Mouse (Mus musculus): ENCODE results near the gene Kcnc3. TPM values are rescaled to one million over a fixed set of nuclear protein-coding genes. Genes with fewer than 3 reads are reported as not detected.
A peak's percentile ranks its signal among the peaks of the same experiment; 100 is the strongest.

Gene Kcnc3
- polyA plus RNA-seq, 1 experiment from 2014 or later, result 0.86 TPM

DNA sequence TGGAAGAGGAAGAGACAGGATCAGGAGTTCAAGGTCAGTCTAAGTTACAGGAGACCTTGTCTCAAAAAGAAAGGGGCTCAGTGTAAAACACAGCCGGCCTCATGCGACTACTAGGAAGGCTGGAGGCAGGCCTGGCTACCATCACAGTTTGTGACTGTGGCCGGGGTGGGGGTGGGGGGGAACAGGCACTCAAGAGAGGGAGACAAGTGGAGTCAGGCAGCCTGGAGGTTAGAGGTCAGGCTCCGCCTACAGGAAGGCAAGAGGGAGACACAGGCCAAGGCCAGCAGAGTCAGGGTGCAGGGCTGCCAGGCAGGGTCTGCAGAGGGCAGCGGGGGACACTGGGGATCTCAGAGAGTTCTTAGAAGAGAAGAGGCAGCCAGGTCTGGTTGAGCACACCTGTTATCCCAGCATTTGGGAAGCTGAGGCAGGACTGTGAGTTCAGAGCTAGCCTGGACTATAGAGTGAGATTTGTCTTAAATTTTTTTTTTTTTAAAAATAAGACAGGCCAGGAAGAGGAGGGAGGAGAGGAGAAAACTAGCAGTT lies 6.6 kb downstream of the Kcnc3 start:
- no peaks in the 10 kb centered on the region for H3K36me3 ChIP-seq (ENCODE audit: control insufficient read depth, insufficient read depth, low read length)
- H3K9me3 ChIP-seq (ENCODE audit: control insufficient read depth, low read length), result no peaks in the 10 kb centered on the region
- no peak overlapping the region for H3K4me3 ChIP-seq (ENCODE audit: low read depth, low read length)
- peaks cover 19% of the 10 kb centered on the region for H3K27me3 ChIP-seq (ENCODE audit: control insufficient read depth, insufficient read depth, low read length)
- no peak overlapping the region for H3K27ac ChIP-seq (ENCODE audit: low read depth, low read length)
- peaks cover 16% of the 10 kb centered on the region for H3K4me1 ChIP-seq (ENCODE audit: control insufficient read depth, insufficient read depth, low read length)
- ATAC-seq (ENCODE audit: low FRiP score) (no peak), DNase-seq (ENCODE audit: low spot score, missing footprints) (peak; percentile 53)
- no peak overlapping the region for H3K4me2 ChIP-seq
- 65% methylated on average over 5 of the region's 5 CpGs for WGBS
- no peak overlapping the region for H3K9ac ChIP-seq (ENCODE audit: low read length)

- WGBS, result 84% methylated on average over 4 of the region's 4 CpGs
- DNase-seq (ENCODE audit: low spot score, missing footprints) (peak; percentile 67), ATAC-seq (ENCODE audit: low FRiP score) (no peak)
- H3K4me1 ChIP-seq (ENCODE audit: control insufficient read depth, insufficient read depth, low read length), result peaks cover 21% of the 10 kb centered on the region
- H3K4me3 ChIP-seq (ENCODE audit: low read depth, low read length), result no peak overlapping the region
- H3K9me3 ChIP-seq (ENCODE audit: control insufficient read depth, low read length), result no peaks in the 10 kb centered on the region
- H3K27me3 ChIP-seq (ENCODE audit: control insufficient read depth, insufficient read depth, low read length), result peaks cover 16% of the 10 kb centered on the region
- H3K36me3 ChIP-seq (ENCODE audit: control insufficient read depth, insufficient read depth, low read length), result no peaks in the 10 kb centered on the region
- H3K9ac ChIP-seq (ENCODE audit: low read length), result no peak overlapping the region
- H3K27ac ChIP-seq (ENCODE audit: low read depth, low read length), result no peak overlapping the region
- no peak overlapping the region for H3K4me2 ChIP-seq
Measured at GRCm38 (mm10) chr7:44597666-44598065, 7.2 kb downstream of the Kcnc3 start.

- peaks cover 12% of the 10 kb centered on the region for H3K27me3 ChIP-seq (ENCODE audit: control insufficient read depth, insufficient read depth, low read length)
- DNase-seq (ENCODE audit: low spot score, missing footprints), result no peak
- no peak overlapping the region for H3K9ac ChIP-seq (ENCODE audit: low read length)
- ATAC-seq (ENCODE audit: low FRiP score), result no peak
- H3K4me1 ChIP-seq (ENCODE audit: control insufficient read depth, insufficient read depth, low read length), result peaks cover 22% of the 10 kb centered on the region
- H3K27ac ChIP-seq (ENCODE audit: low read depth, low read length), result no peak overlapping the region
- H3K9me3 ChIP-seq (ENCODE audit: control insufficient read depth, low read length), result no peaks in the 10 kb centered on the region
- H3K36me3 ChIP-seq (ENCODE audit: control insufficient read depth, insufficient read depth, low read length), result no peaks in the 10 kb centered on the region
- H3K4me3 ChIP-seq (ENCODE audit: low read depth, low read length), result no peak overlapping the region
- H3K4me2 ChIP-seq, result no peak overlapping the region
- WGBS, result 84% methylated on average over 11 of the region's 12 CpGs
Measured at GRCm38 (mm10) chr7:44598336-44598735, 7.9 kb downstream of the Kcnc3 start.

DNA sequence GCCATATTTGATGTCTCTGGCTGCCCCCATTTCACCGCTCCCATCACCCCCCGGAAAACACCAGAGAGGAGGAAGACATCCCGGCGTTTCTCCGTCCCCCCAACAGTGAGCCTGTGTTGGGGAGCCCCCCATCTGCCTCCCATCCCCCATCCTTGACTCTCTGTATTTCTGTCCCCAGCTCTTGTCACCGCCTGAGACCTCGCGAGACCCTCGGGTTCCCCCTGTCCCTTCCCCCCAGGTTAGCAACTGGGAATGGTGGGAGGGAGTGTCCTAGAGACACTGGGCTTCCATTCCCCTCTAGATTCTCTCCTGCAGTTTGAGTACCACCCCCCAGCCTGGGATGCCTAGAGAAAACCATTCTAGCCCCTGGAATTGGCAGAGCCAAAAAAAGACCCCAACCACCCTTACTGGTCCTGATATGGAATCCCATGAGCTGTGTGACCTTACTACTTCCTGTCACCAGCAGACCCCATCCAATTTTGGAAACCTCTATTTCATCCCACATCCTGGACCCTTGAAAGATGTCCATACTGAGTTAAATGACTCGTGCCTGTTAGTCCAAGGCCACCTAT lies 10.3 kb downstream of the Kcnc3 start:
- 82% methylated on average over 10 of the region's 10 CpGs for WGBS
- H3K4me2 ChIP-seq, result no peak overlapping the region

DNA sequence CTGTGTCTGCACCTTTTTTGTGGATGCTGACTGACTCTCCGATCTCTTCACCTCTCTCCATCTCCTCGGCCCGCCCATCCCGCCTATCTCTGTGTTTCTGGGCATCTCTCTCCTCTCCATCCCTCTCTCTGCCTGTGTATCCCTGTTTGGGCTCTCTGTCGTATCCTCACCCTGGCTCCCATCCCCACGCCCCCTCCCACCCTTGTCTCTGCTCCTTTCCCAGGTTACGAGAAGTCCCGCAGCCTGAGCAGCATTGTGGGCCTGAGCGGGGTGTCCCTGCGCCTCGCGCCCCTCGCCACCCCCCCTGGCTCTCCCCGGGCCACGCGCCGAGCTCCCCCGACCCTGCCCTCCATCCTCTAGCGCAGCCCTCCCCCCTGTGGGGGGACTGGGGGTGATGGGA lies 11.2 kb downstream of the Kcnc3 start:
- 16% methylated on average over 19 of the region's 19 CpGs for WGBS
- Histone ChIP-seq H3K9ac (ENCODE audit: low read length) (peak overlapping the region; percentile 47; the same call in 1 of the 2 replicates), H3K9me3 (ENCODE audit: control insufficient read depth, low read length) (no peaks in the 10 kb centered on the region), H3K27me3 (ENCODE audit: control insufficient read depth, insufficient read depth, low read length) (peaks cover 22% of the 10 kb centered on the region), H3K36me3 (ENCODE audit: control insufficient read depth, insufficient read depth, low read length) (no peaks in the 10 kb centered on the region), H3K4me2 (peak overlapping the region; percentile 20), H3K27ac (ENCODE audit: low read depth, low read length) (no peak overlapping the region), H3K4me3 (ENCODE audit: low read depth, low read length) (no peak overlapping the region), H3K4me1 (ENCODE audit: control insufficient read depth, insufficient read depth, low read length) (peaks cover 26% of the 10 kb centered on the region)
- DNase-seq (ENCODE audit: low spot score, missing footprints) (peak; percentile 81), ATAC-seq (ENCODE audit: low FRiP score) (no peak)

More for the DNA sequence above, 10.3 kb downstream of the Kcnc3 start:
- Histone ChIP-seq H3K9me3 (ENCODE audit: control insufficient read depth, low read length) (no peaks in the 10 kb centered on the region), H3K4me3 (ENCODE audit: low read depth, low read length) (no peak overlapping the region), H3K9ac (ENCODE audit: low read length) (no peak overlapping the region), H3K27me3 (ENCODE audit: control insufficient read depth, insufficient read depth, low read length) (peaks cover 14% of the 10 kb centered on the region), H3K36me3 (ENCODE audit: control insufficient read depth, insufficient read depth, low read length) (no peaks in the 10 kb centered on the region), H3K4me1 (ENCODE audit: control insufficient read depth, insufficient read depth, low read length) (peaks cover 26% of the 10 kb centered on the region), H3K27ac (ENCODE audit: low read depth, low read length) (no peak overlapping the region)
- ATAC-seq (ENCODE audit: low FRiP score) (no peak), DNase-seq (ENCODE audit: low spot score, missing footprints) (peak; percentile 53)

DNA sequence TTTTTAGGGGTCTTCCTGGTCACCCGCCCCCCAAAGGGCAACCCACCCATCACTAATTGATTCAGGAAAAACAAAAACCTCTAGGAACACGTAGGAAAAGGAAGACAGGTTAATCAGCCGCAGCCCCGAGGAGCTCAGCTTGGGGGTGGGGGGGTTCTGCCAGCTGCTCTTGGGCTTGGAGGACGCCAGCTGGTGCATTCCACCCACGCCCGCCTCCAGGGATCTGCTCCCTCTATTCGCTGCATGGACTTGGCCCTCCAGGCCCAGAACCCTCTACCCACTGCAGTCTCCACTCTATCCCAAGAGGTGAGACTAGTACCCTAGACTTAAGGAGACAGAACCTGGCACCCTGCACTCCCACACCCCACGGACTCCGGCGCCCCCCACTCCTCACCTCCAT lies 12.0 kb downstream of the Kcnc3 start:
- Histone ChIP-seq H3K4me3 (ENCODE audit: low read depth, low read length) (no peak overlapping the region), H3K4me1 (ENCODE audit: control insufficient read depth, insufficient read depth, low read length) (peaks cover 26% of the 10 kb centered on the region), H3K4me2 (peak overlapping the region; percentile 3; the same call in 1 of the 2 replicates), H3K27ac (ENCODE audit: low read depth, low read length) (no peak overlapping the region), H3K36me3 (ENCODE audit: control insufficient read depth, insufficient read depth, low read length) (no peaks in the 10 kb centered on the region), H3K27me3 (ENCODE audit: control insufficient read depth, insufficient read depth, low read length) (peaks cover 26% of the 10 kb centered on the region), H3K9me3 (ENCODE audit: control insufficient read depth, low read length) (no peaks in the 10 kb centered on the region), H3K9ac (ENCODE audit: low read length) (no peak overlapping the region; the same call in 1 of the 2 replicates)
- 14% methylated on average over 11 of the region's 11 CpGs for WGBS
- DNase-seq (ENCODE audit: low spot score, missing footprints) (peak; percentile 87), ATAC-seq (ENCODE audit: low FRiP score) (peak; percentile 33)

DNA sequence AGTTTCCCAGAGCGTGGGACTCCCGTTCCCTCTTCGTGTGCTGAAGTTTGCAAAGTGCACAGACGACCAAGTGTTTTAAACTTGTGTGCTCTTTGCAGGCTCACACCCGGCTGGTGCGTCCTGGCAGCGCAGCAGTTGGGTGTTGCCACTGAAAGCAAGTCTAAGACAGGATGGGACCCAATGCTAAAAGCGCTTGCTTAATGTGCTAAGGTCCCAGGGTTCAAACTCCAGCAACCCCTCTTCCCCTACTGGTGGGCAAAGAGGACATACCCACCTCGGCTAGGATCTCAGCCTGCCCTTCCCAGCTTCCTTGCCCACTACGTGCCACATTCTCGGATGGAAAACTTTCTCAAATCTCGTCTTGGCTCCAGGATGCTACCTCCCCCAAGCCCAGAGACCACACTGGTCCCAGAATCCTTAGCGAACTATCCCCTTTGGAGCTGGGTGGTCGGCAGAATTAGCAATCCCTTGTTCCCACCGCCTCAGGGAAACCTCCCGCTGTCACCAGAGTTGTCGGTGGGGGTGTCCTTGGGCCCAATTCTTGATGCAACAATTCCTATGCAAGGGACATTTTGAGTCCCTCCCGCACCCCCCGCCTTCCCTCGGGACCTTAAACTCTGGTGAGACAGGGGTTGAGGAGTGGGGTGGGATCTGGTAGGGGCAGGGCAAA lies 12.9 kb downstream of the Kcnc3 start:
- Histone ChIP-seq H3K27ac (ENCODE audit: low read depth, low read length) (no peak overlapping the region; the same call in 1 of the 2 replicates), H3K4me3 (ENCODE audit: low read depth, low read length) (peak overlapping the region; percentile 24; the same call in 1 of the 2 replicates), H3K4me1 (ENCODE audit: control insufficient read depth, insufficient read depth, low read length) (peaks cover 26% of the 10 kb centered on the region), H3K9ac (ENCODE audit: low read length) (peak overlapping the region; percentile 37; the same call in 1 of the 2 replicates), H3K36me3 (ENCODE audit: control insufficient read depth, insufficient read depth, low read length) (no peaks in the 10 kb centered on the region), H3K4me2 (peak overlapping the region; percentile 42), H3K9me3 (ENCODE audit: control insufficient read depth, low read length) (no peaks in the 10 kb centered on the region), H3K27me3 (ENCODE audit: control insufficient read depth, insufficient read depth, low read length) (peaks cover 26% of the 10 kb centered on the region)
- ATAC-seq (ENCODE audit: low FRiP score) (no peak), DNase-seq (ENCODE audit: low spot score, missing footprints) (peak; percentile 90)
- 2% methylated on average over 20 of the region's 20 CpGs for WGBS

GRCm38 (mm10) chr7:44604139-44604606 lies 13.7 kb downstream of the Kcnc3 start:
- H3K9ac ChIP-seq (ENCODE audit: low read length), result peak overlapping the region; percentile 37
- peak; percentile 96 for DNase-seq (ENCODE audit: low spot score, missing footprints)

DNA sequence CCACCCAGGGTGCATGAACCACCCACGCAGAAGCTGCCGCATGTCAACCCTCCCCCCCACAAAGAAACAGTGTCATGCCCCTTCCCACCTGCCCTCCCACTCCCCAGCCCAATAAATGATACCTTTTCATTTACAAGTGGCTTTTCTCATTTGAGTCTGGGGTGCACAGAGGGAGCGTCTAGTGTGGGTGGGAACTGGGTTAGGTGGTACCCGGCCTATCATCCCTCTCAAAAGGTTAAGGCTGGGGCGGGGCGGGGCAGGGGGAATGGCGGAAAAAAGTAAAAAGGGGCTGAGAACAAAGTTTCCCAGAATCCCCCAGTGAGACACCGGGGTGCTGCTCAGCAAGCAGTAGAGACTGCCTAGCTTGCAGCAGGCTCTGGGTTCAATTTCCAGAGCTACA lies 14.2 kb downstream of the Kcnc3 start:
- Histone ChIP-seq H3K9ac (ENCODE audit: low read length) (peak overlapping the region; percentile 37; the same call in 1 of the 2 replicates), H3K27ac (ENCODE audit: low read depth, low read length) (no peak overlapping the region), H3K4me2 (peak overlapping the region; percentile 42), H3K36me3 (ENCODE audit: control insufficient read depth, insufficient read depth, low read length) (no peaks in the 10 kb centered on the region), H3K4me1 (ENCODE audit: control insufficient read depth, insufficient read depth, low read length) (peaks cover 26% of the 10 kb centered on the region), H3K27me3 (ENCODE audit: control insufficient read depth, insufficient read depth, low read length) (peaks cover 26% of the 10 kb centered on the region), H3K9me3 (ENCODE audit: control insufficient read depth, low read length) (no peaks in the 10 kb centered on the region), H3K4me3 (ENCODE audit: low read depth, low read length) (peak overlapping the region; percentile 24)
- 0% methylated on average over 8 of the region's 8 CpGs for WGBS
- ATAC-seq (ENCODE audit: low FRiP score) (peak; percentile 36), DNase-seq (ENCODE audit: low spot score, missing footprints) (no peak)

More at GRCm38 (mm10) chr7:44604139-44604606, 13.7 kb downstream of the Kcnc3 start:
- H3K9me3 ChIP-seq (ENCODE audit: control insufficient read depth, low read length), result no peaks in the 10 kb centered on the region
- peaks cover 26% of the 10 kb centered on the region for H3K27me3 ChIP-seq (ENCODE audit: control insufficient read depth, insufficient read depth, low read length)
- peak; percentile 84 for ATAC-seq (ENCODE audit: low FRiP score)
- 3% methylated on average over 24 of the region's 25 CpGs for WGBS
- peak overlapping the region; percentile 24 for H3K4me3 ChIP-seq (ENCODE audit: low read depth, low read length)
- H3K27ac ChIP-seq (ENCODE audit: low read depth, low read length), result no peak overlapping the region
- H3K4me2 ChIP-seq, result peak overlapping the region; percentile 42
- H3K36me3 ChIP-seq (ENCODE audit: control insufficient read depth, insufficient read depth, low read length), result no peaks in the 10 kb centered on the region
- peaks cover 26% of the 10 kb centered on the region for H3K4me1 ChIP-seq (ENCODE audit: control insufficient read depth, insufficient read depth, low read length)
